Mouse (Mus musculus): Measurements from ENCODE around the gene Ttc29.

Gene Ttc29

DNA sequence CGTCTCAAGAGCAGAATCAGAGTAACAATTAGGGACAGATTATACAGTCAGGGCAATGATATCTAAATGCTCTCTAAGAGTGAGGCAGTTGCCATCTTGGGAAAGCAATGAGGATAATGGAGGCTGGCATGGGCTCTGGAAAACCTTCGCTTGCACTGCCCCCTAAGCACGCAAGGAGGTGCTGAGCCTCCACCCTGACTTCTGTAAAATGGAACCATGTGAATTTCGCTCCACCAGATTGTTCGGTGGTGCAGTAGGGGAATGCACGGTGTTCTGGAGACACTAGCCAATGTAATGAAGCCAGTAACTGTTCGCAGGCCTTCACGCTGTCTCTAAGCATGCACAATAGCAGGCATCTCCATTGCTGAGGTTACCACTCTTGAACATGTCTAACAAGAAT lies 63.0 kb downstream of the Ttc29 start:
- ATAC-seq (ENCODE audit: insufficient number of reproducible peaks, low FRiP score, low TSS enrichment): no peak

DNA sequence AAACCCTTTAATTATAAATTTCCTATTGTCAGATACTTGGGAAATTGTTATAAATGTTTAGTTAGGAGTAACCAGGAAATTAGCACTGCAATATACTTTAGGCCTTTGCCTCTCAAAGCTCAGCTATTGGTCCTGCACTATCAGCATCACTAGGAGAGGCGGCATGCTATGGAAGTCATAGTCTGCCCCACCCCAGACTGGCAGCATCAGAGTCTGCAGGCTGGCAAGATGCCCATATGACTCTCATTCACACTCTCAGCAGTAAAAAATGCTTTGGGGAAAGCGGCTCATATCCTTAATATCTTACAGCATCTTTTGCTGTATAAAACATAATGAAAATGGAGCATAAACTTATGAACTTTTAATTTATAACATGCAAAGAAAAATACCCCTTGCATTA lies 64.3 kb downstream of the Ttc29 start:
- no peak for ATAC-seq (ENCODE audit: insufficient number of reproducible peaks, low FRiP score, low TSS enrichment)

DNA sequence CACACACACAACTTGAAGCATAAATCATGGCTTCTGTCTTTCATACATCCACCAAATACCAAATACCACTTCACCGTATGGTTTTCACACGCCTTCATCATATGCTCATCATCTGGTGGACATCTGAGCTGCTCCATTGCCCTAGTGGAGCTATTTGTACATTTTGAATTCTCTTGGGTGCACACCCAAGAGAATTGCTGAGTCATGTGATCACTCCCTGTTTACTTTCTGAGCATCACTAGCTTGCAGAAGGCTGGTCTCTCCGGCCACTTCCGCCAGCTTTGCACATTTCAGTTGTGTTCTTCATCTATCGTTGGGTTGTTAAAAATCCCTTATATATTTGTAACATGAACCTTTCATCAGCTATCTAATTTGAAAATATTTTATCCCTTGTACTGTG lies 65.5 kb downstream of the Ttc29 start:
- ATAC-seq (ENCODE audit: insufficient number of reproducible peaks, low FRiP score, low TSS enrichment): no peak

DNA sequence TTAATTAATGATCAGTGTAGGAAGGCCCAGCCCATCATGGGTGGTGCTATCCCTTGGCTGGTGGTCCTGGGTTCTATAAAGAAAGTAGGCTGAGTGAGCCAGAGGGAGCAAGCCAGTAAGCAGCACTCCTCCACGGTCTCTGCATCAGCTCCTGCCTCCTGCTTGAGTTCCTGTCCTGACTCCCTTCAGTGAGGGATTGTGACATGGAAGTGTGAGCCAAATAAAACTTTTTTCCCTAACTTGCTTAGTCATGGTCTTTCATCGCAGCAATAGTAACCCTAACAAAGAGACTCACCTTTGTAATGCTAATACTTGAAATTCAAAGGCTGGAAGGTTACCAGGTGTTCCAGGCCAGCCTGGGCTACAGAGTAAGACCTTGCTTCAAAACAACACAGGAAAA lies 71.7 kb downstream of the Ttc29 start:
- no peak for ATAC-seq (ENCODE audit: insufficient number of reproducible peaks, low FRiP score, low TSS enrichment)

DNA sequence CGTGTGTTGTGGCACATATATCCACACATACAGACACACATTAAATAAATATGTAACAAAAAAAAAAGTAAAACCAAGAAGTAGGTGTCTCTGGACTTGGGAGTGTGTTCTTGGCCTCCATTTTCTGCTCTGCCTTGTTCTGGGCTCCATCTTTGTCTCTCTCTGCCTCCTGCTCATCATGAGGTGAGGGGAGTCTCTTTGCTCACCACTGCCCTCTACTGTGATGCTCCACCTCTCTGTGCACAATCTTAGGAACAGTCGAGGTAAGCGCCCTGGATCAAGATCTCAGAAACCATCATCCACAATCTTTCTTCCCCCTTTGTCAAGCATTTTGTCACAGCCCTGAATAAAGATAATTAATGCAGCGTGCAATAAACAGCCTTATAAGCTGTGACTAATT lies 72.3 kb downstream of the Ttc29 start:
- ATAC-seq (ENCODE audit: insufficient number of reproducible peaks, low FRiP score, low TSS enrichment): no peak

DNA sequence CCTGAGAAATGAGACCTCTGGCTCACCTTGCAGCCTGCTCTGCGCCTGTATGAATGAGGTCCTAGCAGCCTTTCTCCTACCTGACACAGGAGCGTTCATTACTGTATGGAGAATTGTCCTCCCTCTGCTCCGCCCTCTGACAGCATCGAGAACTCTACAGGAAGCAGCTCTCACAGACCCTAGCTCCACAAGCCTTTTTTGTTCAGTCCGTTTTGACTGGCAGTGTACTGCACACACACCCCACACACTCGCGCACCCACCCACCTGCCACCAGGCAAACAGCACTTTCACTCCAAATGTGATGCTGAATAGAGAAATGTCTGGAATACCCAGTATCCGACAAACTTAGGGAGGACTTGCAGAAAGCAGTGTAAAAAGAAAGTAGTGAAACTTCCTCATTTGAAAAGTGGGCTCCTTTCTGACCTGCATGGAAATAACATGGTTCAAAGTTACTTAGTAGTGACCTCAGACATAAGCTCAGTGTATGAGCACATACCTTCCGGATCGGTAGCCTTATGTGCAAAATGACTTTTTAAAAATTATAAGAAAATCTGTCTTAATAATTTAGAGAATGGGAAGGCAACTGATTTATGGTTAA lies 76.4 kb downstream of the Ttc29 start:
- no peak for ATAC-seq (ENCODE audit: insufficient number of reproducible peaks, low FRiP score, low TSS enrichment)

DNA sequence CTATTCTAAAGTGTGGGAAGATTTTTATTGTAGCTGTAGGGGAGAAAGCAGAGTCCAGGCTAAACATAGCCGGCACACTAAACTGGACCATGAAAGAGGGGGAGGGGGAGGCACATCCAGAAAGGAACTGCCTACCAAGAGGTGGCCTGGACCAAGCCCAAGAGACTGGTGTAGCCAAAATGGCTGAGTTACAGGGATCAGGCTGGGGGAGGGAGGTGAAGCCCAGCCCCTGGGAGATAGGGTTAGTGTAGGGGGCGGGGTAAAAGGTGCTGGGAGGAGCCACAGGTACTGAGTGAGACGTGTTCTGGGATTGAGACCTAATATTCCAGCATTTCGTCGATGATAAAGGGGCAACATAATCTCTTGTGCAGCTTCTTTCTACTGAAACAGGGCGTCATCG lies 77.2 kb downstream of the Ttc29 start:
- no peak for ATAC-seq (ENCODE audit: insufficient number of reproducible peaks, low FRiP score, low TSS enrichment)

DNA sequence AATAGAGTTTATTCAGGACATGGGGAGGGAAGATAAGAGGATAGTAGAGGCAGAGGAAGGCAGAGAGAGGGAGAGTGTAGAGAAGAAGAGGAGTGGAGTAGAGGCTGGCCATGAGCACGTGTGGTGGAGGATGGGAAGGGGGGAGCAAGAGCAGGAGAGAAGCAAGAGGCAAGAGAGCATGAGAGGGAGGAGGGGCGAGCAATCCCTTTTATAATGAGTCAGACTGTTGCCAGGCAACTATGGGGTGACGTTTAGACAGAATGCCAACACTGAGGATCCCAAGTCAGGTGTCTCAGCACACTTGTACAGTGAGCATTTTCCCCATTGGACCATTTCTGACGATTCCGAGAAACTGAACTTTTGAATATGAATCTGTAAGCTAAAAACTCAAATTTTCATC lies 82.4 kb downstream of the Ttc29 start:
- no peak for ATAC-seq (ENCODE audit: insufficient number of reproducible peaks, low FRiP score, low TSS enrichment)

DNA sequence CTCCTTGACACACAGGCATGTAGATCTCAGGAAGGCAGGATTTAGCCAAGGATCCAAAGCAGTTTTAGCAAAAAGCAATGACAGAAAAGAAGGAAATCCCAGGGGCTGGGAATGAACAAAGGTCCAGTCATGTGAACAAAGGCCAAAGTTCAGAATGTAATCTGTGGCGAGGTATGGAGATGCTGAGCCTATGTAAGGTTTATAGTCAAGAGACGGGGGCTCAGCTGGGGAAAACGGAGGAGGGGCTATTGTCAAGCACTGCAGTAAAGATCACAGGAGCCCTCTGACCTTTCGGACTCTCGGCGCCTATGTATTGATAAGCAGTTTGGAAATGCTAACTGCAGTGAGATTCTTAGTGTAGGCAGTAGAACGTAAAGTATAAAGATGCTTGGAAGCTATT lies 90.5 kb downstream of the Ttc29 start:
- no peak for ATAC-seq (ENCODE audit: insufficient number of reproducible peaks, low FRiP score, low TSS enrichment)

DNA sequence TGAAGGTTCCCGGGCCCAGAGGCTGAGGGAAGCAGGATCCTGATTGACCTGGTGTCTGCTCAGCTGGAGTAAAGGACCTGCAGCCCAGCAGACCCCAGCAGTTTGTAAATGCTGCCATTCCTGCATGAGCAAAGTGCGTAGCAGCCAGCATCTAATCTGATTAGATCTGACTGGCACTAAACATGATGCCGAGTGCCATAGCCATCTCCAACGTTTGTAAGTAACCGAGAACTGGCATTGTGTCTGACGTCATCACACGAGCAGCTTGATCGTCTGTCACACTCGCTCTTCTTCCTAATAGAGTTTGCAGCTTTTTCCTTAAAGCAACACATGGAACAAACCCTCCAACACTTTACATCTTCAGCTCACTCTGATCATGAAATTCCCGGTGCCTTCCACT lies 93.5 kb downstream of the Ttc29 start:
- no peak for ATAC-seq (ENCODE audit: insufficient number of reproducible peaks, low FRiP score, low TSS enrichment)

DNA sequence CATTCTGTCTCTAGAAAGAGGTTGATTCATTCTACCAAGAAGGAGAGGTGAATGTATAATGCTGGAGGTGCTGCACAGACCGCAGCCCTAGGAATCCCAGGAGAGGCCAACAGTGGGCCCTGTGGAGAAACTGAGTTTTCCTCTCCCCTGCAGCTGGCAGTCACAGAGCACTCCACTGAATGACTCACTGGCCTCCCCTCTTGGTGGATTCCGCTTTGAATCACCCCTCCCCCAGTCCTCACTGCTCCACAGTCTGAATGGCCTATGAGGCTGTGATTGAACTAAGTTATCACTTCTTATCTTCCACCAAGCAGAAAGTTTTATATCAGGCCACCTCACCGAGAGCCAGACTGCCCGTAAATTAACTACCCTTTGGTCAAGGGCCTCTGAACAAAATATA lies 94.0 kb downstream of the Ttc29 start:
- ATAC-seq (ENCODE audit: insufficient number of reproducible peaks, low FRiP score, low TSS enrichment): no peak

DNA sequence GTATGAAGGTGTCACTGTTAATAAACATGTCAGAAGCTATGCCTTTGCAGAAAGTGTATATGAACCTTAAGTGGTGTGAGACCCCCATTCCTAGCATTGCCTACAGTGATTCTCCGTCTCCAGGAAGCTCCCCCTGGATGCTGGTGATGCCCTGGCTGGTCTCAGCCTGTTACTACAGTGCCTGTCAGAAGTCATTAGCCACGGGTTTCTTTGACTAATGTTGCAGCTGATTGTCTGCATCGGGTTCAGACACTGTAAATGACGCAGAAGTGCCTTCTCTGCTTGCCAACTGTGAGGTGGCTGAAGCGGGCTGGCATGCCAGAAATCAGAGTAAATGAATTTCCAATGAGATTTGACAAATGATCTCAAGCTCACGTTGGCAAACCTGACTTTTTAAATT lies 96.4 kb downstream of the Ttc29 start:
- ATAC-seq (ENCODE audit: insufficient number of reproducible peaks, low FRiP score, low TSS enrichment): no peak

DNA sequence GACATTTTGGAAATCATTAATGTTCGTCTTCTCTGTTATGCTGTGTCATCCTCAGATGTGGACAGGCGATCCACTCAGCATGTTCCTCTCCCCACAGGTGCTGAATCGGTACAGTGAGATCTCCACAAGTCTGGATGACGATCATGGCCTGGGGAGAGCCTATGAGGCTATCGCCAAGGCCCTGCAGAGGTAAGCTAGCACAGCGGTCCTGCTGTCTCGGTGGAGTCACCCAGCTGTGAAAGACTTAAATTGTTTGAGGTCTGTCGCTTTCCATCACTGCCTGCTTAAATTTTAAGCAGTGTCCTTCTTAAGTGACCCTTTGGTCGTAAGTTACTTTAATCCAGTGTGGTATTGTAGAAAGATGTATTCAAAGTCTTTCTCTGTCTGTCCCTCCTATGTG lies 102.5 kb downstream of the Ttc29 start:
- ATAC-seq (ENCODE audit: insufficient number of reproducible peaks, low FRiP score, low TSS enrichment): no peak

DNA sequence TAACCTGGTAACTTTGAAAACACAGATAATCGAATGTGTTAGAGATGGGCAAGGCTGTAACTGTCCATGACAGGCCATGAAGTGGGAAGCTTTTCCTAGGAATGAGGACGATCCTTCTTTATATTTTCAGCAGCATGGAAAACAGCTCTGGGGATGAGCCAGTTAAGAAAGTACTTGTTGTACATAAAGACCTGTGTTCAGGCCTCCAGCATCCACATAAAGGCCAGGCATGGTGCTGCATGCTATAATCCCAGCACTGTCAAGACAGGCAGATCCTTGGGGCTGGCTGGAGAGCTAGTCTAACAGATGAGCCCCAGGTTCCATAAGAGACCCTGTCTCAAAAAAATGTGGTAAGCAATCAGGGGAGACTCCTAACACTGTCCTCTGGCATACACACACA lies 104.6 kb downstream of the Ttc29 start:
- no peak for ATAC-seq (ENCODE audit: insufficient number of reproducible peaks, low FRiP score, low TSS enrichment)

DNA sequence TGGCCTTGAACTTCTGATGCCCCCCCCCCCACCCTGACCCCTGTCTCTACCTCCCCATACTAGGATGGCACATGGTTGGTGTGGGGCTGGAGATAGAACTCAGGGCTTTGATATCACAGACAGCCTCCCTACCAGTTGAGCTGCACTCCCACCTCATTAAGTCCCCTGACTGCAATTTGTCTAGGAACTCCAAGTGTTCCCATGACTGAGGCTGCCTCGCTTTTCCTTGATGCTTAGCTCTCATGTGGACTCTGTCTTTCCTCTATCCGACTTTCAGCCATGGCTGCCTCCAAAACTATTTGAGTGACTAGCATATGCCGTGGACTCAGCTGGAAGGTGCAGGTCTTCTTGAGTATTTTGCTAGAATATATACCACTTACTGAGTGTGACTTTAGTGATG lies 110.3 kb downstream of the Ttc29 start:
- no peak for ATAC-seq (ENCODE audit: insufficient number of reproducible peaks, low FRiP score, low TSS enrichment)

DNA sequence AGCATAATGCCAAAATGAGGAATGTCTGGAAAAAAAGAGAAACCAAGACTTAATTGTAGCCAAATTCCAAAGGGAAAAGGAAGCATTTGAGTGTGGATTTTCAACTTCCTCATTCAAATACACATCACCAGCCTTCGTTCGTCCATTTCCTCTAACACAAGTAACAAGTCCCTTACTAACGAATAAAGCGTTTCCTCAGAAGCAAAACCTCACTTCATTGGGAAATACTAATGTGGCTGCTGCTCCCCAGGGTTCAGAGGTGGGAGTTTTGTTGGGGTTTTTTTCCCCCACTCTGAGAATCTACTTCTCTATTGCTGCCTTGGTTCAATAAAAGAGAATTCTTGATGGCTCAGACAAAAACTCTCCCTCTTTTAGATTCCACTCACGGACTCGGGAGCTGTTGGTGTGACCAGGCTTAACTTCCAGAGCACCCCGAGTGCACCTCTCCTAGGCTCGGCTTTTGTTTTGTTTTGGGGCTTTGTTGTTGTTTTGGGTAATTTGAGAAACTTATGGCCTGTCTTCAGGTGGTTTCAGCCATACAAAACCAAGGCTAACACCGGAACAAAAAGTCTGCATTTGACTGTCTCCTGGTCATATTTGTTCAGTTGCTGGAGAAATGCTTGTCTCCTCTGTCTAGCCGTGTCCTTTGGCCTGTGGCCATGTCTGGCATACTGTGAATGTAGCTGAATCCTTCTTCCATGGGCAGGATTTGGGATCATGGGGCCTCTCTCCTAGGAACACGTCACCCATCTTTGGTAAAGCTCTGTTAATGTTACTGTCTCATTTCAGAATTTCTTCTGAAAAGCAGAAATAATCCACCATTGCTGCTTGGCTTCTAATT lies 127.8 kb downstream of the Ttc29 start:
- ATAC-seq (ENCODE audit: insufficient number of reproducible peaks, low FRiP score, low TSS enrichment): no peak

DNA sequence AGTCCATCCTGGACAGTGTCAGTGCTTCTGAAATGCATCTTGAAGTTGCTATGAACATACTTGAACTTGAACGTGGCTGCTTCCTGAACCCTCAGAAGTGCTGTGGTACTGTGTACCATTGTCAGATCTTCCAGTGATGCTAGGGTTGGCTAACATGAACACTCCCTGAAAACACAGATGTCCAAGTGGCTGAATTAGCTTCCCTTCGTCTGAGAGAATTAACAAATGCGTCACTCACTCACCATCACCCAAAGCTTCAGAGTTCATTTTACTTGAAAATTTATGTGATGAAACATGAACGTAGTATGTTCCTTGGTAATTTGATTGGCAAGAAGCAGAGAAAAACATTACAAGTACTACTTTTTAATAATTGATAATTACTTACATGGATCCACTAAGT lies 129.1 kb downstream of the Ttc29 start:
- no peak for ATAC-seq (ENCODE audit: insufficient number of reproducible peaks, low FRiP score, low TSS enrichment)

DNA sequence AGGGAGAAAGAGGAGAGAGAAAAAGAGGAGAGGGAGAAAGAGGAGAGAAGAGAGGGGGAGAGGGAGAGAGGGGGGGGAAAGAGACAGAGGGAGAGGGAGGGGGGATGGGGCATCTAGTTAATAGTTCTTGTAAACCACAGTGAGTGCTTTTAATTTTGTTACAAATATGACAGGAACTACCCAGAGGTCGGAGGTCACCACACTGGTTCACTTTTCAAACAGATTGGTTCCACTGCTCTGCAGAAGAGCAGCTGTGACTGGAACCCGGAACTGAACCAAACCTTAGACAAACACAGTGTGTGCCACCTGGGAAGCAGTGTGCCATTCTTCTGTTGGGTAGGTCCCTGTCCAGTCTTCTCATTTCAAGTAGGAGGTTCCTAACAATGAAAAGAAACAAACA lies 130.9 kb downstream of the Ttc29 start:
- no peak for ATAC-seq (ENCODE audit: insufficient number of reproducible peaks, low FRiP score, low TSS enrichment)

DNA sequence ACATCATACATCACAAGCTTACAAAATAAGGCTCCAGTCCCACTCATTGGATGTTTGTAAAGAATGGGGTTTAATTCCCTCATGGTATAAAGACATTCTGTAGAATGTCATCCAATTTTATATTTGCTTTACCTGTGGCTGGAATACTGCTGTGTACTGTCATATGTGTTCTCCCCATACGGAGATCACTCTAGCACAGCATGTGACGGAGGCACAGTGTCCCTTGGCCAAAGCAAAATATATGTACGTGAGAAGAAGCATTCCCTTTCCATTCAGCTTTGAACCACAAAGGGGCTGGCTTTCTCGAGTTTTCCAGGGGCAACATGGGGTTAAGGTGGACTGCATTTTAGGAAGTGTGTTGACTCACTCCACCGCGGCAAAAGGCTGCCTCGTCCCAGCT lies 132.6 kb downstream of the Ttc29 start:
- ATAC-seq (ENCODE audit: insufficient number of reproducible peaks, low FRiP score, low TSS enrichment): no peak

DNA sequence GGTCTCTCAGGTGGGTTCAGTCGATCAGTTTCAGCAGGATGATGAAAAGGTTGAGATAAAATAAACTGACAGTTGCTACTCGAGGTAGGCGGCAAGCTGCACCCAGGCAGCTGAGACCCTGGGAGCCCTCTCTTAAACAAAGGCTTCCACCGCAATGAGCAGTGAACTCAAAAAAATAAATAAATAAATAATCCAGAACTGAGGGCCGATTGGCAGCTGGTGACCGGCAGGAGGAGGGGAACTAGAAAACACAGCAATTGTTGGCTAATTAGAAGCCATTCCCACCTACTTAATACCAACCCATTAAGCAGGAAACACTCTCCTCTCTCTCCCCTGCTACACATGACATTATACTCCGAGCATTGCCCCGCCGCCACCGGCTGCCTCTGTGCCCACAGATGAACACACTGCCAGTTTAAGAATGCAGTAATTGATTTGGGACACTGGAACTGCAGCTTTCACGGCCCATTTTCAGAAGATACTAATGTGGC lies 133.1 kb downstream of the Ttc29 start:
- no peak for ATAC-seq (ENCODE audit: insufficient number of reproducible peaks, low FRiP score, low TSS enrichment)

DNA sequence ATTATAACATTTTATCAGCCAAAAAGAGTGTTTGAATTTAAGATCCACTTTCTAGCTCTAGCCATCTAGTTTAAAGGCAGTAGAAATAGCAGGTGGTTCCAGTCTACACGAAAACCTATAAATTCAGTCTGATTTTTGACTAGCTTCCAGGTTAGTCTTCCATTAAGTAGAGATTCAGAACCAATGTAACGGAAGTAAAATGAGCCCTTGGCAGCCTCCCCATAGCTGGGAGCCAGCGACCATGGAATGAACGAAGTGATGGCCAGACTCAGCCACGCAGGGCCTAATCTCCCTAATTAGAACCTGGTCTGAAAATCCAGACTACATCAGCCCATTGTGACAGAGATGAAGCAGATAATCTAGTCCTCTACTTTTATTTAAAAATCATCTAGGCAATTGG lies 140.8 kb downstream of the Ttc29 start:
- ATAC-seq (ENCODE audit: insufficient number of reproducible peaks, low FRiP score, low TSS enrichment): no peak

DNA sequence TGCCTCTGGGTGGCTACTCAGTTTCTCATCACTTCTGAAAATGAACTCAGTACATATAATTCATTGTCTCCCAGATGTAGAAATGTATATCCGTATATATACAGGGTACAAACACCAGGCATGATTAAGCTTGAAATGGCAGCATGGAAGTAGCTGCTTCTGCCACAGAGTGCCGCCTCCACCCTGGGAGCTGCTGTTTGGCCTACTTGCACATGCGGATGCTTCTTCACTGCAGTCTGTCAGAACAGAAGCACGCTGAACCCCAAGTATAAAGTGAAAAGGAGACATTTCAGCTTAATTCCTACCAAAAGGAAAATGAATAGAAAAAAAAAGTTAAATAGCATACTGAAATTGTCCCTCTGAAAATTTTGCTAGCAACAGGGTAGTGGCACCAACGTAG lies 141.7 kb downstream of the Ttc29 start:
- no peak for ATAC-seq (ENCODE audit: insufficient number of reproducible peaks, low FRiP score, low TSS enrichment)
